Mouse (Mus musculus): ENCODE results near the gene Tbl3. TPM values are rescaled to one million over a fixed set of nuclear protein-coding genes. Genes with fewer than 3 reads are reported as not detected.
"Not testable (repeated sequence)": the region's sequence is repeated elsewhere in the genome, so short reads cannot be mapped to it uniquely, and the experiment has no call there.

Tbl3 gene
- polyA plus RNA-seq, 1 experiment from 2014 or later, result 105 TPM

- Histone ChIP-seq H3K27me3 (ENCODE audit: control insufficient read depth, insufficient read depth, low read length) (no peaks in the 10 kb centered on the region), H3K4me3 (ENCODE audit: low read length) (no peak overlapping the region), H3K4me2 (replicated peaks; ENCODE audit: low read depth, low read length) (no peak overlapping the region), H3K9ac (ENCODE audit: low read depth, low read length) (no peak overlapping the region), H3K9me3 (ENCODE audit: control insufficient read depth, low read length) (no peaks in the 10 kb centered on the region), H3K36me3 (ENCODE audit: control insufficient read depth, insufficient read depth, low read length) (peaks cover 47% of the 10 kb centered on the region), H3K27ac (ENCODE audit: low read depth, low read length) (no peak overlapping the region), H3K4me1 (ENCODE audit: control insufficient read depth, insufficient read depth, low read length) (peaks cover 12% of the 10 kb centered on the region)
- no peak for ATAC-seq (ENCODE audit: low FRiP score, low TSS enrichment)
- WGBS, result 68% methylated on average over 2 of the region's 2 CpGs
Observed at GRCm38 (mm10) chr17:24676187-24676586, 31.3 kb downstream of the Tbl3 start.

DNA sequence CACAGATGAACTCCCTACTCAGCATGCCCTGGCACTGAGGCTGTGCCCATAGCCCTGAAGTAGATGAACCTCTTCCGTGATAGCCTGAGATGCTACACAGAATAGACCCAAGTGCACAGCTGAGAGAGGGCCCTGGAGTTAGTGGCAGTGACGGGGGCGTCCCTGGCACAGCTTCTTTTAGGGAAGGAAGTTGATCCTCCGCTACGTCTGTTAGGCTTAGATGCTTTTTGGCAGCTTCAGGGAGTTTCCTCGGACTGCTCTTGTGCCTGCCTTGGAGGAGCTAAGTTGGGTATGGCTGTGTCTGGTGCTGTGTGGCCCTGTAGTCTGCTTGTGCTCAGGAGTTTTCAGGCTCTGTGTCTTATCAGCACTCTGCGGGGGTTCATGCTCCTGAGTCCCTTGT, 33.2 kb downstream of the Tbl3 start:
- no peak for ATAC-seq (ENCODE audit: low FRiP score, low TSS enrichment)
- Histone ChIP-seq H3K9ac (ENCODE audit: low read depth, low read length) (no peak overlapping the region), H3K4me1 (ENCODE audit: control insufficient read depth, insufficient read depth, low read length) (peaks cover 22% of the 10 kb centered on the region), H3K9me3 (ENCODE audit: control insufficient read depth, low read length) (no peaks in the 10 kb centered on the region), H3K36me3 (ENCODE audit: control insufficient read depth, insufficient read depth, low read length) (peaks cover 28% of the 10 kb centered on the region), H3K27me3 (ENCODE audit: control insufficient read depth, insufficient read depth, low read length) (no peaks in the 10 kb centered on the region), H3K4me3 (ENCODE audit: low read length) (no peak overlapping the region), H3K27ac (ENCODE audit: low read depth, low read length) (no peak overlapping the region), H3K4me2 (replicated peaks; ENCODE audit: low read depth, low read length) (no peak overlapping the region)
- 84% methylated on average over 7 of the region's 7 CpGs for WGBS

DNA sequence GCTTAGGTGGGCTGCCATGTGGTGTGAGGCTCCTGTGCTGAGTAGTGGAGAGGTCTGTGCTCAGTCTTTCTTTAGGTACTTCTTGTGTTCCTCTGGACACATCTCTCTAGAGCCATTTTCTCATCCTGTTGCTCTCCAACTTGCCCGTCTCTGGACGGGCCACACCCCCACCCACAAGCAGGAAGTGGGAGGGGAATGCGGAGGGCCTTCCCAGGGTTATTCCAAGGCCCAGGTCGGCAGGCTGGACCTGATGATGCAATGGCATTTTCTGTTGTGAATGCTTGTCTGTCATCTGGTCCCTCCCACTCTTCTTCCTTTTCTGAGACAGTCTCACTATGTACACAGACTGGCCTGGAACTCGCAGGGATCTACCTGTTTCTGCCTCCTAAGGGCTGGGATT, 35.3 kb downstream of the Tbl3 start:
- ATAC-seq (ENCODE audit: low FRiP score, low TSS enrichment), result no peak
- 0 out of 2 replicates have a peak overlapping the region, but pooled peaks have one; percentile 32 for H3K9ac ChIP-seq (ENCODE audit: low read depth, low read length)
- H3K9me3 ChIP-seq (ENCODE audit: control insufficient read depth, low read length), result no peaks in the 10 kb centered on the region
- peaks cover 26% of the 10 kb centered on the region for H3K4me1 ChIP-seq (ENCODE audit: control insufficient read depth, insufficient read depth, low read length)
- 18% methylated on average over 5 of the region's 5 CpGs for WGBS
- no peak overlapping the region for H3K4me3 ChIP-seq (ENCODE audit: low read length)
- no peaks in the 10 kb centered on the region for H3K27me3 ChIP-seq (ENCODE audit: control insufficient read depth, insufficient read depth, low read length)
- H3K4me2 ChIP-seq (replicated peaks; ENCODE audit: low read depth, low read length), result no peak overlapping the region; the same call in 1 of the 2 replicates
- H3K36me3 ChIP-seq (ENCODE audit: control insufficient read depth, insufficient read depth, low read length), result peaks cover 7% of the 10 kb centered on the region
- H3K27ac ChIP-seq (ENCODE audit: low read depth, low read length), result no peak overlapping the region

GRCm38 (mm10) chr17:24671346-24671745, 36.1 kb downstream of the Tbl3 start:
- 69% methylated on average over 5 of the region's 5 CpGs for WGBS
- Histone ChIP-seq H3K27me3 (ENCODE audit: control insufficient read depth, insufficient read depth, low read length) (no peaks in the 10 kb centered on the region), H3K9ac (ENCODE audit: low read depth, low read length) (peak overlapping the region; percentile 97; the same call in 1 of the 2 replicates), H3K36me3 (ENCODE audit: control insufficient read depth, insufficient read depth, low read length) (no peaks in the 10 kb centered on the region; the same call in 1 of the 2 replicates), H3K27ac (ENCODE audit: low read depth, low read length) (no peak overlapping the region), H3K4me3 (ENCODE audit: low read length) (no peak overlapping the region), H3K9me3 (ENCODE audit: control insufficient read depth, low read length) (no peaks in the 10 kb centered on the region), H3K4me2 (replicated peaks; ENCODE audit: low read depth, low read length) (peak overlapping the region; percentile 87), H3K4me1 (ENCODE audit: control insufficient read depth, insufficient read depth, low read length) (peaks cover 26% of the 10 kb centered on the region)
- ATAC-seq (ENCODE audit: low FRiP score, low TSS enrichment), result no peak

DNA sequence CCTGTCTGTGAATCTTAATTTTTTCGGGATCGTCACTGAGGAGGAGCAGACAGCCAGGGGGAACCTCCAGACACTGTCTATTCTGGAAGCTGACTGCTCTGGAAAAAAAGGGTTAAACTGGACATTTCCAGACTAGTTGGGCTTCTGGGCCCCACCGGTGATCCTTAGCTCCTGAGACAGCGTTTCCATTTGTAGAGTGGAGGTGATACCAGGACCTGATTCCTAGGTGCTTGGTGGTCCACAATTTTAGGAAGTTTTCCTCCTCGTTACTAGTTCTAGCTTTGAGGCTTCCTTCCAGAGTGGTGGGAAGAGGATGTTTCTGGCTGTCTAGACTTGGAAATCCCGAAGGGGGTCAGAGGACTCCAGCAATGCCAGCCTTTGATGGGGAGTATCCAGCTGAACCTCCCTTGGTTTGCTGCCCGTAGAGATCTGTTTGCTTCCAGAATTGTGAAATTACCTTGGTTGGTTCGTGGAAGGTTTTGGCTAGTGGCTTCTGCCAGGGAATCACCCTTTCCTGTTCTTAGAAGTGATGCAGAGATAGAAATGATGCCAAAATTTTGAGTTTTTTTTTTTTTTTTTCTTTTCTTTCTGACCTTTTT, 37.1 kb downstream of the Tbl3 start:
- Histone ChIP-seq H3K9ac (ENCODE audit: low read depth, low read length) (peak overlapping the region; percentile 97), H3K9me3 (ENCODE audit: control insufficient read depth, low read length) (no peaks in the 10 kb centered on the region), H3K4me1 (ENCODE audit: control insufficient read depth, insufficient read depth, low read length) (peaks cover 26% of the 10 kb centered on the region), H3K27ac (ENCODE audit: low read depth, low read length) (peak overlapping the region; percentile 84; the same call in 1 of the 2 replicates), H3K36me3 (ENCODE audit: control insufficient read depth, insufficient read depth, low read length) (no peaks in the 10 kb centered on the region; the same call in 1 of the 2 replicates), H3K4me2 (replicated peaks; ENCODE audit: low read depth, low read length) (peak overlapping the region; percentile 87), H3K4me3 (ENCODE audit: low read length) (peak overlapping the region; percentile 98), H3K27me3 (ENCODE audit: control insufficient read depth, insufficient read depth, low read length) (no peaks in the 10 kb centered on the region)
- no peak for ATAC-seq (ENCODE audit: low FRiP score, low TSS enrichment)
- WGBS, result 9% methylated on average over 8 of the region's 8 CpGs

- H3K4me1 ChIP-seq (ENCODE audit: control insufficient read depth, insufficient read depth, low read length), result peaks cover 26% of the 10 kb centered on the region
- H3K27me3 ChIP-seq (ENCODE audit: control insufficient read depth, insufficient read depth, low read length), result no peaks in the 10 kb centered on the region
- peak; percentile 98 for ATAC-seq (ENCODE audit: low FRiP score, low TSS enrichment)
- under 1% methylated on average over 77 of the region's 80 CpGs for WGBS
- H3K9ac ChIP-seq (ENCODE audit: low read depth, low read length), result peak within 1 kb of the TSS; percentile 97
- no peaks in the 10 kb centered on the region for H3K9me3 ChIP-seq (ENCODE audit: control insufficient read depth, low read length)
- peak within 1 kb of the TSS; percentile 84 for H3K27ac ChIP-seq (ENCODE audit: low read depth, low read length)
- peak within 1 kb of the TSS; percentile 98 for H3K4me3 ChIP-seq (ENCODE audit: low read length)
- H3K36me3 ChIP-seq (ENCODE audit: control insufficient read depth, insufficient read depth, low read length), result no peaks in the 10 kb centered on the region; the same call in 1 of the 2 replicates
- H3K4me2 ChIP-seq (replicated peaks; ENCODE audit: low read depth, low read length), result peak within 1 kb of the TSS; percentile 87
Observed at GRCm38 (mm10) chr17:24669545-24670245, 37.8 kb downstream of the Tbl3 start, which contains the start of gene Zfp598. Zfp598 (plus strand) TSS chr17:24669687.

GRCm38 (mm10) chr17:24669214-24669544, 38.3 kb downstream of the Tbl3 start:
- Histone ChIP-seq H3K4me1 (ENCODE audit: control insufficient read depth, insufficient read depth, low read length) (peaks cover 26% of the 10 kb centered on the region), H3K4me2 (replicated peaks; ENCODE audit: low read depth, low read length) (peak overlapping the region; percentile 87), H3K27ac (ENCODE audit: low read depth, low read length) (peak overlapping the region; percentile 12), H3K4me3 (ENCODE audit: low read length) (peak overlapping the region; percentile 98), H3K9ac (ENCODE audit: low read depth, low read length) (peak overlapping the region; percentile 97)
- 13% methylated on average over 15 of the region's 15 CpGs for WGBS
- ATAC-seq (ENCODE audit: low FRiP score, low TSS enrichment); H3K36me3 ChIP-seq (ENCODE audit: control insufficient read depth, insufficient read depth, low read length); H3K9me3 ChIP-seq (ENCODE audit: control insufficient read depth, low read length); H3K27me3 ChIP-seq (ENCODE audit: control insufficient read depth, insufficient read depth, low read length): not testable (repeated sequence)

GRCm38 (mm10) chr17:24667416-24667815, 40.0 kb downstream of the Tbl3 start:
- ATAC-seq (ENCODE audit: low FRiP score, low TSS enrichment), result no peak; the same call in 1 of the 2 replicates
- H3K4me3 ChIP-seq (ENCODE audit: low read length), result no peak overlapping the region
- no peak overlapping the region for H3K4me2 ChIP-seq (replicated peaks; ENCODE audit: low read depth, low read length)
- no peaks in the 10 kb centered on the region for H3K9me3 ChIP-seq (ENCODE audit: control insufficient read depth, low read length)
- H3K27ac ChIP-seq (ENCODE audit: low read depth, low read length), result no peak overlapping the region
- WGBS, result 25% methylated on average over 6 of the region's 6 CpGs
- H3K4me1 ChIP-seq (ENCODE audit: control insufficient read depth, insufficient read depth, low read length), result peaks cover 26% of the 10 kb centered on the region
- no peak overlapping the region for H3K9ac ChIP-seq (ENCODE audit: low read depth, low read length)
- 0 out of 2 replicates have a peak, but pooled peaks cover 3% of the 10 kb centered on the region for H3K27me3 ChIP-seq (ENCODE audit: control insufficient read depth, insufficient read depth, low read length)
- H3K36me3 ChIP-seq (ENCODE audit: control insufficient read depth, insufficient read depth, low read length), result no peaks in the 10 kb centered on the region

DNA sequence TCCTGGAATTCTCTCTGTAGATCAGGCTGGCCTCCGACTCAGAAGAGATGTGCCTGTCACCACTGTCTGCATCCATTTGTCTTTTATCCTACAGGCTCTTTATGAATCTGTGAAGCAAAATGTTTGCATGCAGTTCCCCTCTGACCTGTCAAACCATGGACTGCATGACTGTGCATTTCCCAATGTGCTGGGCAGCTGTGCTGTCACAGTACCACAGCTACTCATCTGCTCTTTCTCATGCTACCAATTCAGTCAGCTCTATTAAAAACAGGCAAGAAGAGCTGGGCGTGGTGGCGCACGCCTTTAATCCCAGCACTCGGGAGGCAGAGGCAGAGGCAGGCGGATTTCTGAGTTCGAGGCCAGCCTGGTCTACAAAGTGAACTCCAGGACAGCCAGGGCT, 40.4 kb downstream of the Tbl3 start:
- H3K36me3 ChIP-seq (ENCODE audit: control insufficient read depth, insufficient read depth, low read length); H3K9ac ChIP-seq (ENCODE audit: low read depth, low read length); H3K27ac ChIP-seq (ENCODE audit: low read depth, low read length); H3K27me3 ChIP-seq (ENCODE audit: control insufficient read depth, insufficient read depth, low read length); H3K4me2 ChIP-seq (replicated peaks; ENCODE audit: low read depth, low read length); ATAC-seq (ENCODE audit: low FRiP score, low TSS enrichment); H3K9me3 ChIP-seq (ENCODE audit: control insufficient read depth, low read length); H3K4me3 ChIP-seq (ENCODE audit: low read length): not testable (repeated sequence)
- peaks cover 22% of the 10 kb centered on the region for H3K4me1 ChIP-seq (ENCODE audit: control insufficient read depth, insufficient read depth, low read length)
- 70% methylated on average over 7 of the region's 7 CpGs for WGBS
